Mouse (Mus musculus): ENCODE results near the gene Wnt10a. TPM values are rescaled to one million over a fixed set of nuclear protein-coding genes. Genes with fewer than 3 reads are reported as not detected.

Gene Wnt10a
- total and polyA plus RNA-seq, 3 experiments = 126 to 187 (median 155) TPM

- no peak; the same call in 1 of the 2 replicates for TF ChIP-seq RCOR1 (conservative IDR thresholded peaks at IDR 0.05; ENCODE audit: low read depth, low read length)
- no peak for TF ChIP-seq JUN (IDR thresholded peaks at IDR 0.05; ENCODE audit: insufficient read depth, low read depth, low read length)
- no peak for TF ChIP-seq CTCF (conservative IDR thresholded peaks at IDR 0.05 in 1 of 2, IDR thresholded peaks at IDR 0.05 in 1 of 2; ENCODE audit: low read depth in 2 of 2, low read length in 2 of 2)
- peak; percentile 91 for TF ChIP-seq TCF12 (IDR thresholded peaks at IDR 0.05; ENCODE audit: low read depth, low read length)
- no peak for TF ChIP-seq USF2 (conservative IDR thresholded peaks at IDR 0.05; ENCODE audit: low read depth, low read length)
- TF ChIP-seq USF1 (IDR thresholded peaks at IDR 0.05; ENCODE audit: low read depth, low read length) = no peak
- TF ChIP-seq CHD2 (IDR thresholded peaks at IDR 0.05; ENCODE audit: low read length) = peak; percentile 99
- TF ChIP-seq POLR2AphosphoS2 (IDR thresholded peaks at IDR 0.05; ENCODE audit: low read depth, low read length) = peak; percentile 73; the same call in 1 of the 2 replicates
Measured at GRCm38 (mm10) chr1:74816612-74817199, 25.4 kb downstream of the Wnt10a start (continued).

DNA sequence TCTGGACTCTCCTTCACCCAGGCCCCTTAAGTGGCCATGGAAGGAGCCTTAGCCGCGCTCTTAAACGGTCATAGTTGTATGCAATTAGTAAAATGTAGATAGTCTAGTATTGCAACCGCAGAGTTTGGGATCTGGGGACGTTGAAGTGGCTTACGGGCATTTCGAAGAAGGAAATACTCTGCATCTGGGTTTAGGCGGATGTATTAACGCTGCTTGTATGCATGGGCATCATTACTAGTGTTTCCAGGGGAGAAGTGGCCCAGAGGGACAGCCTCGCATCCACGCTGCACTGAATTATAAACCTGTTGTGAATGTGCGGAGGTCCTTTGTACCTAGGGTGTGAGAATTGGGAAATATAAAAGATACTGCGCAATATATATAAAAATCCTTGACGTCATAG is 25.9 kb downstream of the Wnt10a start:
- H3K27ac ChIP-seq (ENCODE audit: insufficient read depth, low read depth) = peak overlapping the region; percentile 40; the same call in 1 of the 2 replicates
- TF ChIP-seq EP300 (IDR thresholded peaks at IDR 0.05; ENCODE audit: low read length) (0 out of 2 replicates have a peak, but pooled peaks have one; percentile 34), SIN3A (IDR thresholded peaks at IDR 0.05; ENCODE audit: low read length) (peak; percentile 74; the same call in 1 of the 2 replicates), NRF1 (IDR thresholded peaks at IDR 0.05; ENCODE audit: low read depth, low read length) (no peak), TBP (conservative IDR thresholded peaks at IDR 0.05; ENCODE audit: low read depth, low read length) (no peak), CHD1 (IDR thresholded peaks at IDR 0.05; ENCODE audit: low read depth, low read length) (0 out of 2 replicates have a peak, but pooled peaks have one; percentile 77), CHD2 (IDR thresholded peaks at IDR 0.05; ENCODE audit: low read length) (no peak), MXI1 (IDR thresholded peaks at IDR 0.05; ENCODE audit: low read depth, low read length) (peak; percentile 23)
- in situ Hi-C loops (cut with MboI; ENCODE audit: low pct_ligation_motif_present, low pct_unique_long_range_greater_than_20kb, low sequenced_read_pairs) (no loop called here), dilution Hi-C loops (cut with MboI; ENCODE audit: extremely low pct_ligation_motif_present, extremely low pct_unique_long_range_greater_than_20kb, low sequenced_read_pairs) (no loop called here)
- peak overlapping the region; percentile 69 for H3K4me2 ChIP-seq (ENCODE audit: insufficient read depth, low read depth, poor library complexity, severe bottlenecking)
- DNase-seq (ENCODE audit: extremely low read depth) = no peak
- peak overlapping the region; percentile 68 to 95 (median 86) for H3K4me3 ChIP-seq (replicated peaks in 1 of 3; ENCODE audit: low read depth in 2 of 3, low read length in 2 of 3, poor library complexity in 1 of 3)
- H3K36me3 ChIP-seq (replicated peaks in 1 of 2; ENCODE audit: control insufficient read depth in 1 of 2, insufficient read depth in 1 of 2, low read length in 1 of 2) = peaks cover 0 to 11% of the 10 kb centered on the region in 2 experiments
- H3K9ac ChIP-seq (ENCODE audit: insufficient read depth, low read depth) = peak overlapping the region; percentile 95
- peaks cover 1% of the 10 kb centered on the region for H3K27me3 ChIP-seq (replicated peaks)
- H3K79me2 ChIP-seq (replicated peaks; ENCODE audit: control insufficient read depth, extremely low read depth, insufficient read depth, poor library complexity, severe bottlenecking) = no peaks in the 10 kb centered on the region
- H3K4me1 ChIP-seq (ENCODE audit: control insufficient read depth in 1 of 2, insufficient read depth in 2 of 2) = peaks cover 7 to 33% of the 10 kb centered on the region in 2 experiments; a peak in 3 of 4 replicates
- no peaks in the 10 kb centered on the region for H3K9me3 ChIP-seq (replicated peaks; ENCODE audit: low read length)

DNA sequence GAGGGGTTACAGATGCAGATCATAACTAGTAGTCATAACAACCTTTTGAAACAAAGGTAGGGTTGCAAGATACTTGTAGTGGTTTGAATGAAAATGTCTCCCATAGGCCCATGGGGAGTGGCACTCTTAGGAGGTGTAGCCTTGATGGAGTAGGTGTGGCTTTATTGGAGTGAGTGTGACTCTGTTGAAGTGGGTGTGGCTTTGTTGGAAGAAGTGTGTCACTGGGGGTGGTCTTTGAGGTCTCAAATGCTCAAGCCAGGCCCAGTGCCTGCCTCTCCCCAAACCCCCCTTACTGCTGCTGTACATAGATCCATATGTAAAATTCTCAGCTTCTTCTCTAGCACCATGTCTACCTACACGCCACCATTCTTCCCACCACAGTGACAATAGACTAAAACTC is 27.2 kb downstream of the Wnt10a start:
- in situ Hi-C loops (cut with MboI; ENCODE audit: low pct_ligation_motif_present, low pct_unique_long_range_greater_than_20kb, low sequenced_read_pairs) (no loop called here), dilution Hi-C loops (cut with MboI; ENCODE audit: extremely low pct_ligation_motif_present, extremely low pct_unique_long_range_greater_than_20kb, low sequenced_read_pairs) (no loop called here)
- H3K4me3 ChIP-seq (replicated peaks in 1 of 3; ENCODE audit: low read depth in 2 of 3, low read length in 2 of 3, poor library complexity in 1 of 3) = no peak overlapping the region
- no peak overlapping the region for H3K9ac ChIP-seq (ENCODE audit: insufficient read depth, low read depth)
- TF ChIP-seq EP300 (IDR thresholded peaks at IDR 0.05; ENCODE audit: low read length) (no peak), BHLHE40 (IDR thresholded peaks at IDR 0.05; ENCODE audit: low read depth, low read length) (no peak), JUND (conservative IDR thresholded peaks at IDR 0.05; ENCODE audit: low read depth, low read length) (no peak), NRF1 (IDR thresholded peaks at IDR 0.05; ENCODE audit: low read depth, low read length) (no peak), E2F4 (IDR thresholded peaks at IDR 0.05; ENCODE audit: insufficient replicate concordance, low read depth, low read length) (no peak), POLR2A (IDR thresholded peaks at IDR 0.05; ENCODE audit: low read depth, low read length) (no peak), CHD2 (IDR thresholded peaks at IDR 0.05; ENCODE audit: low read length) (no peak), POLR2AphosphoS2 (IDR thresholded peaks at IDR 0.05; ENCODE audit: low read depth, low read length) (no peak), TBP (conservative IDR thresholded peaks at IDR 0.05; ENCODE audit: low read depth, low read length) (no peak), IRF4 (IDR thresholded peaks at IDR 0.05; ENCODE audit: low read depth, low read length) (no peak), MXI1 (IDR thresholded peaks at IDR 0.05; ENCODE audit: low read depth, low read length) (no peak), ZC3H11A (IDR thresholded peaks at IDR 0.05; ENCODE audit: low read depth, low read length) (no peak), JUN (IDR thresholded peaks at IDR 0.05; ENCODE audit: insufficient read depth, low read depth, low read length) (no peak), ZNF384 (IDR thresholded peaks at IDR 0.05; ENCODE audit: low read depth, low read length) (no peak), ETS1 (conservative IDR thresholded peaks at IDR 0.05; ENCODE audit: low read depth, low read length) (no peak), MAX (IDR thresholded peaks at IDR 0.05; ENCODE audit: low read length) (no peak), MYC (IDR thresholded peaks at IDR 0.05; ENCODE audit: low read depth, low read length) (no peak), ZKSCAN1 (IDR thresholded peaks at IDR 0.05; ENCODE audit: borderline replicate concordance, low read depth, low read length) (no peak), RAD21 (IDR thresholded peaks at IDR 0.05; ENCODE audit: low read depth, low read length) (no peak), RCOR1 (conservative IDR thresholded peaks at IDR 0.05; ENCODE audit: low read depth, low read length) (no peak)
- H3K79me2 ChIP-seq (replicated peaks; ENCODE audit: control insufficient read depth, extremely low read depth, insufficient read depth, poor library complexity, severe bottlenecking) = no peaks in the 10 kb centered on the region
- H3K27ac ChIP-seq (ENCODE audit: insufficient read depth, low read depth) = no peak overlapping the region
- H3K4me2 ChIP-seq (ENCODE audit: insufficient read depth, low read depth, poor library complexity, severe bottlenecking) = no peak overlapping the region
- peaks cover 0 to 11% of the 10 kb centered on the region in 2 experiments for H3K36me3 ChIP-seq (replicated peaks in 1 of 2; ENCODE audit: control insufficient read depth in 1 of 2, insufficient read depth in 1 of 2, low read length in 1 of 2)
- H3K27me3 ChIP-seq (replicated peaks) = peaks cover 1% of the 10 kb centered on the region
- H3K9me3 ChIP-seq (replicated peaks; ENCODE audit: low read length) = no peaks in the 10 kb centered on the region
- H3K4me1 ChIP-seq (ENCODE audit: control insufficient read depth in 1 of 2, insufficient read depth in 2 of 2) = peaks cover 7 to 33% of the 10 kb centered on the region in 2 experiments; a peak in 3 of 4 replicates
- DNase-seq (ENCODE audit: extremely low read depth) = no peak

Data from CH12.LX (cell line).